Mouse (Mus musculus) kidney, adult 2 months (tissue): ENCODE results near the gene Hspa5.

Source experiments
- CTCF ChIP-seq: fragments of 200-500 bp; conservative IDR thresholded peaks from 2 replicates; pipeline ENCODE4 v1.5.1; 2011; ENCODE audit warnings: low read depth, mild to moderate bottlenecking, control low read depth, low read length, moderate library complexity, mixed read lengths; ENCODE audit not compliant: insufficient read depth, insufficient read length
- POLR2A ChIP-seq: fragments of 200-500 bp; IDR thresholded peaks from one replicate; pipeline ENCODE4 v1.6.1; 2011; ENCODE audit warnings: low read depth, low read length, control low read depth

DNA sequence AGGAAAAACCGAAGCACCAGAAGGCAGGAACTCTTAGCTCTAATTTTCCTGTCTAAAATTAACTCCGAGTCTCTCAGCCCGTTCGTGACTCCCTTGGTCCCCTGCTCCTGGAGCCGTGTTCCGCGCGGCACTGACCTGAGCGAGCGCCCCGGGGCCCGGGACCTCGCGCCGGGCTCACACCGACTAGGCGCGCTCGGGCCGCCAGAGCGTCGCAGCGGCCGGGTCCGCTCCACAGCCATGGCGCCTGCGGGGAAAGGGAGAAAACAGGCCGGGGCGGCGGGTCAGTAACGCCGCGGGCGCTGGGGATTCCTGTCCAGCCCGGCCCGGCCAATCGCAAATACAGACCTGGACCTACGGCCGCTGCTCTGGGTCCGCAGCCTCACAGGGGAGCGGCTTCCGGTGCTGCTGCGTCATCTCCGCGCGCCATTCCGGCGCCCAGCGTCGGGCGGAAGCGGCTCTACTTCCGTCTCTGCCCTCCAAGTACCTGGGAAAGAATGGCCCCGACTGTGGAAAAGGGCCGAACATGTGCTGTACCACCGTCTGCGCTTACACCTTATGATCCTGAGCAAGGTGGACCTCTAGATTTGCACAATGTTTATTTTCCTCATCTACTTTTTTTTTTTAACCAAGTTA lies 54.2 kb downstream of the Hspa5 start, which contains the start of gene Fbxw2:
- no peak for TF ChIP-seq CTCF
- TF ChIP-seq POLR2A: peak; percentile 37
